23 mouse cellular contexts compared by ENCODE assay signal in the genomic region with DNA sequence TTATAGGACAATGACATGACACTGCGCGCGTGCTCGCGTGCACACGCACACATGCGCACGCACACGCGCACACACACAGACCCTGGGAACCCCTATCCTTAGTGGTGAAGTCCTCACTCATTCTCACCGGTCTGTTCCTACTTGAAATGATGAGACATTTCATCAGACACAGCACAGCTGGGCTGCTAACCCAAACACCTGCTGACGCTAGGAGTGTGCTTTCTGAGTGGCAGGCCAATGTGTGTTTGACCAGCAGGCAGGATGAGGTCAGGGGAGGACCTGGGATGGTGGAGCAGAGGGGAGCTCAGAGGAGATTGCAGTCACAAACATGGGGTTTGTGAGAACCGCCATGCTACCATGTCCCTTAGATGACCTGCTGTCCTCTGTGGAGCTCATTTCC. TPM values are rescaled to one million over a fixed set of nuclear protein-coding genes. Genes with fewer than 3 reads are reported as not detected.
"Had no signal": no experiment of that assay in that cellular context is flagged by ENCODE, and none has a peak within 500 bp of the region (broad histone marks: within the 10 kb centered on the region; RNA-seq: fewer than 3 reads in every experiment).

No protein-coding gene starts in this region.

- H3K27ac ChIP-seq: heart, embryonic 10.5 days; heart, embryonic 13.5 days; heart, embryonic 15.5 days; hindbrain, embryonic 13.5 days; hindbrain, embryonic 15.5 days; hindbrain, postnatal 0 days; limb, embryonic 13.5 days; limb, embryonic 15.5 days had no signal

- H3K4me1 ChIP-seq: hindbrain, embryonic 15.5 days had no signal

- H3K4me2 ChIP-seq: heart, embryonic 13.5 days; heart, embryonic 15.5 days; hindbrain, embryonic 13.5 days; hindbrain, embryonic 15.5 days; limb, embryonic 13.5 days; limb, embryonic 15.5 days had no signal

- H3K36me3 ChIP-seq: heart, embryonic 13.5 days; heart, embryonic 15.5 days; hindbrain, embryonic 15.5 days had no signal

- H3K9me3 ChIP-seq: heart, embryonic 10.5 days; heart, embryonic 13.5 days; heart, embryonic 15.5 days; hindbrain, embryonic 13.5 days; hindbrain, embryonic 15.5 days; limb, embryonic 13.5 days; limb, embryonic 15.5 days had no signal

- H3K27me3 ChIP-seq: heart, embryonic 13.5 days; heart, embryonic 15.5 days; hindbrain, embryonic 13.5 days; hindbrain, embryonic 15.5 days; limb, embryonic 13.5 days; limb, embryonic 15.5 days had no signal

- ATAC-seq: forebrain, embryonic 16.5 days; hindbrain, postnatal 0 days; intestine, embryonic 16.5 days had no signal

- DNase-seq: gastrocnemius, postnatal 25 days; heart, adult 18-20 months; heart, postnatal 14 days; heart, postnatal 36 days; kidney, adult 11 months; kidney, adult 2 months; kidney, adult 9 months; kidney, postnatal 14 days; kidney, postnatal 36 days; layer of hippocampus, adult 9-11 months; layer of hippocampus, postnatal 36 days; left cerebral cortex, postnatal 4 days had no signal

- H3K9ac ChIP-seq: heart, embryonic 13.5 days; heart, embryonic 15.5 days; hindbrain, embryonic 13.5 days; hindbrain, embryonic 15.5 days; limb, embryonic 13.5 days; limb, embryonic 15.5 days had no signal

- H3K4me3 ChIP-seq: heart, embryonic 10.5 days; heart, embryonic 13.5 days; heart, embryonic 15.5 days; hindbrain, embryonic 13.5 days; hindbrain, embryonic 15.5 days; limb, embryonic 13.5 days; limb, embryonic 15.5 days had no signal

RNA-seq across cellular contexts. Expression of a gene that starts 22.9 kb away (rescaled TPM):
- total RNA-seq: hematopoietic stem cell, adult 5-6 weeks had no signal
